Mouse (Mus musculus) lung, postnatal 0 days (tissue): ENCODE measurements around the gene Gtf3a. TPM values are rescaled to one million over a fixed set of nuclear protein-coding genes. Genes with fewer than 3 reads are reported as not detected.

Experiments used
- ATAC-seq: fragments of 200-750 bp; cut with Nextera tagmentation; 2 replicates; pipeline ENCODE4 v1.8.0; 2017; ENCODE audit warnings: moderate library complexity
- DNase-seq: peaks from one replicate; pipeline ENCODE4 v3.0.0-alpha.2; 2016; ENCODE audit warnings: low spot score
- H3K27ac ChIP-seq: fragments of 300-500 bp; sonication (generic); 2 replicates; pipeline ENCODE4 v1.5.1; 2014; ENCODE audit warnings: antibody characterized with exemption, mild to moderate bottlenecking, low read length, mixed read lengths
- H3K27me3 ChIP-seq: fragments of 300-500 bp; sonication (generic); replicated peaks from 2 replicates; pipeline ENCODE4 v1.6.1; 2014; ENCODE audit warnings: low read length, mixed read lengths; ENCODE audit not compliant: insufficient read depth
- H3K36me3 ChIP-seq: fragments of 300-500 bp; sonication (generic); 2 replicates; pipeline ENCODE4 v1.6.1; 2014; ENCODE audit warnings: low read length, mixed read lengths; ENCODE audit not compliant: insufficient read depth
- H3K4me1 ChIP-seq: fragments of 300-500 bp; sonication (generic); 2 replicates; pipeline ENCODE4 v1.6.1; 2014; ENCODE audit warnings: antibody characterized with exemption, low read depth, low read length, mixed read lengths; ENCODE audit not compliant: insufficient read depth
- H3K4me2 ChIP-seq: fragments of 300-500 bp; sonication (generic); replicated peaks from 2 replicates; pipeline ENCODE4 v1.6.1; 2014; ENCODE audit warnings: low read depth, mild to moderate bottlenecking, low read length, moderate library complexity, mixed read lengths
- H3K4me3 ChIP-seq: fragments of 300-500 bp; sonication (generic); 2 replicates; pipeline ENCODE4 v1.5.1; 2014; ENCODE audit warnings: low read depth, low read length
- H3K9ac ChIP-seq: fragments of 300-500 bp; sonication (generic); replicated peaks from 2 replicates; pipeline ENCODE4 v1.6.1; 2014; ENCODE audit warnings: low read depth, mild to moderate bottlenecking
- H3K9me3 ChIP-seq: fragments of 300-500 bp; sonication (generic); 2 replicates; pipeline ENCODE4 v1.6.1; 2016; ENCODE audit warnings: low read length, mixed read lengths
- CTCF ChIP-seq: IDR thresholded peaks from 2 replicates; pipeline ENCODE4 v1.5.1; 2016; ENCODE audit warnings: antibody characterized with exemption, mild to moderate bottlenecking
- EP300 ChIP-seq: IDR thresholded peaks from 2 replicates; pipeline ENCODE4 v1.6.1; 2016; ENCODE audit warnings: antibody characterized with exemption, mild to moderate bottlenecking, control low read depth
- WGBS: fragments of 180-500 bp; shearing (Covaris S2); extraction: QIAGEN DNeasy Blood & Tissue Kit; methylation state at CpG from one replicate; pipeline ENCODE4 v1.1.7; 2014; 5-methylcytosine and 5-hydroxymethylcytosine counted together
- polyA plus RNA-seq: library from polyadenylated mRNA; unstranded; fragments of >200 nt; fragmentation: Nextera tagmentation; extraction: Ambion mirVana; gene quantifications from 2 replicates; pipeline ENCODE4 v1.2.1, GENCODE M21; 2015

The Gtf3a gene
- polyA plus RNA-seq, 1 experiment from 2014 or later = 60.3 TPM

- H3K36me3 ChIP-seq = no peaks in the 10 kb centered on the region
- 82% methylated on average over 9 of the region's 9 CpGs for WGBS
- ATAC-seq = no peak
- no peak for DNase-seq
- no peaks in the 10 kb centered on the region for H3K27me3 ChIP-seq
- H3K4me3 ChIP-seq = no peak overlapping the region
- TF ChIP-seq EP300 (no peak), CTCF (no peak)
- no peaks in the 10 kb centered on the region; the same call in 1 of the 2 replicates for H3K4me1 ChIP-seq
- H3K27ac ChIP-seq = no peak overlapping the region
- no peaks in the 10 kb centered on the region for H3K9me3 ChIP-seq
- H3K9ac ChIP-seq = no peak overlapping the region
- no peak overlapping the region for H3K4me2 ChIP-seq
Measured at GRCm38 (mm10) chr5:146973353-146973752, 24.9 kb downstream of the Gtf3a start.

GRCm38 (mm10) chr5:146973858-146974780 is 25.7 kb downstream of the Gtf3a start:
- peak; percentile 37 for DNase-seq
- TF ChIP-seq EP300 = no peak
- H3K27me3 ChIP-seq = no peaks in the 10 kb centered on the region
- H3K4me3 ChIP-seq = no peak overlapping the region
- no peaks in the 10 kb centered on the region for H3K9me3 ChIP-seq
- 55% methylated on average over 25 of the region's 25 CpGs for WGBS
- H3K36me3 ChIP-seq = no peaks in the 10 kb centered on the region
- no peak overlapping the region for H3K27ac ChIP-seq
- peak; percentile 43; the same call in 1 of the 2 replicates for ATAC-seq
- no peak overlapping the region for H3K9ac ChIP-seq
- no peak overlapping the region for H3K4me2 ChIP-seq
- no peaks in the 10 kb centered on the region; the same call in 1 of the 2 replicates for H3K4me1 ChIP-seq

- Histone ChIP-seq H3K27me3 (no peaks in the 10 kb centered on the region), H3K9ac (no peak overlapping the region), H3K4me1 (no peaks in the 10 kb centered on the region; the same call in 1 of the 2 replicates), H3K4me2 (0 out of 2 replicates have a peak overlapping the region, but pooled peaks have one; percentile 9), H3K36me3 (no peaks in the 10 kb centered on the region), H3K27ac (no peak overlapping the region), H3K4me3 (no peak overlapping the region), H3K9me3 (no peaks in the 10 kb centered on the region)
- TF ChIP-seq EP300 = no peak
- no peak for TF ChIP-seq CTCF
- ATAC-seq (no peak), DNase-seq (peak; percentile 19)
- WGBS = 16% methylated on average over 13 of the region's 13 CpGs
Measured at GRCm38 (mm10) chr5:146974781-146975123, 26.3 kb downstream of the Gtf3a start.

GRCm38 (mm10) chr5:146981376-146981775 is 32.9 kb downstream of the Gtf3a start:
- Histone ChIP-seq H3K4me1 (no peaks in the 10 kb centered on the region), H3K27me3 (no peaks in the 10 kb centered on the region), H3K9ac (no peak overlapping the region), H3K36me3 (no peaks in the 10 kb centered on the region), H3K4me2 (no peak overlapping the region), H3K27ac (no peak overlapping the region), H3K9me3 (no peaks in the 10 kb centered on the region), H3K4me3 (no peak overlapping the region)
- TF ChIP-seq EP300 = no peak
- TF ChIP-seq CTCF = no peak
- 79% methylated on average over 6 of the region's 6 CpGs for whole genome bisulfite sequencing
- DNase-seq (no peak), ATAC-seq (no peak)

- Histone ChIP-seq H3K4me1 (no peaks in the 10 kb centered on the region), H3K36me3 (no peaks in the 10 kb centered on the region), H3K4me2 (no peak overlapping the region), H3K27ac (no peak overlapping the region), H3K4me3 (no peak overlapping the region), H3K9ac (no peak overlapping the region), H3K9me3 (no peaks in the 10 kb centered on the region), H3K27me3 (no peaks in the 10 kb centered on the region)
- WGBS = 5% methylated on average over 8 of the region's 8 CpGs
- DNase-seq = peak; percentile 82
- peak; percentile 43 for ATAC-seq
- TF ChIP-seq EP300 (no peak), CTCF (peak; percentile 97)
Measured at GRCm38 (mm10) chr5:146983216-146983615, 34.8 kb downstream of the Gtf3a start.

- no peak overlapping the region for H3K4me3 ChIP-seq
- DNase-seq = no peak
- 71% methylated on average over 21 of the region's 21 CpGs for WGBS
- TF ChIP-seq CTCF = no peak
- no peak for TF ChIP-seq EP300
- no peaks in the 10 kb centered on the region for H3K9me3 ChIP-seq
- no peaks in the 10 kb centered on the region for H3K36me3 ChIP-seq
- no peak overlapping the region for H3K9ac ChIP-seq
- no peak overlapping the region for H3K4me2 ChIP-seq
- H3K4me1 ChIP-seq = no peaks in the 10 kb centered on the region
- H3K27ac ChIP-seq = no peak overlapping the region
- no peak for ATAC-seq
- H3K27me3 ChIP-seq = no peaks in the 10 kb centered on the region
Measured at GRCm38 (mm10) chr5:146985725-146986433, 37.4 kb downstream of the Gtf3a start.
